Mouse (Mus musculus) right cerebral cortex, adult 2 months (tissue): ENCODE measurements around the gene Aars.
"Not testable (repeated sequence)": the region's sequence is repeated elsewhere in the genome, so short reads cannot be mapped to it uniquely, and the experiment has no call there.

Experiments used
- DNase-seq, 2 experiments: peaks; one replicate each; pipeline ENCODE4 v3.0.0; 2021 to 2022; ENCODE audit warnings: low spot score in 2 of 2

The Aars gene

GRCm38 (mm10) chr8:111032916-111033315, at the start of gene Aars:
TSS of gene Aars (plus strand) at chr8:111033144.
- no peak for DNase-seq

GRCm38 (mm10) chr8:110987805-110988744, 44.9 kb upstream of the Aars start:
- no peak for DNase-seq

- no peak for DNase-seq
Observed at GRCm38 (mm10) chr8:110990017-110990416, 42.9 kb upstream of the Aars start.

- DNase-seq: no peak
Observed at GRCm38 (mm10) chr8:110996641-110997430, 36.1 kb upstream of the Aars start.

GRCm38 (mm10) chr8:110997547-110998531, 35.1 kb upstream of the Aars start, which contains the start of gene Ddx19a:
TSS of gene Ddx19a (minus strand) at chr8:110997800.
- peak; percentile 92 to 93 for DNase-seq

- DNase-seq: not testable (repeated sequence)
Observed at GRCm38 (mm10) chr8:111010230-111010991, 22.5 kb upstream of the Aars start.

- not testable (repeated sequence) for DNase-seq
Observed at GRCm38 (mm10) chr8:111026609-111027008, 6.3 kb upstream of the Aars start.

- DNase-seq: peak; percentile 93 to 95
Observed at GRCm38 (mm10) chr8:111027391-111027937, 5.5 kb upstream of the Aars start.

GRCm38 (mm10) chr8:111029589-111029988, 3.4 kb upstream of the Aars start:
- no peak for DNase-seq

GRCm38 (mm10) chr8:111030045-111030444, 2.9 kb upstream of the Aars start:
- DNase-seq: no peak

- no peak for DNase-seq
Observed at GRCm38 (mm10) chr8:111031572-111031971, 1.4 kb upstream of the Aars start, which contains the start of gene Ddx19b. TSS of gene Ddx19b (minus strand) at chr8:111031751.

GRCm38 (mm10) chr8:111033482-111034215, 705 bp downstream of the Aars start:
- DNase-seq: peak; percentile 99 to 100

GRCm38 (mm10) chr8:111034276-111034675, 1.3 kb downstream of the Aars start:
- no peak for DNase-seq

GRCm38 (mm10) chr8:111036591-111036990, 3.6 kb downstream of the Aars start:
- DNase-seq: no peak

GRCm38 (mm10) chr8:111042546-111042945, 9.6 kb downstream of the Aars start:
- DNase-seq: no peak

GRCm38 (mm10) chr8:111044003-111044734, 11.2 kb downstream of the Aars start:
- DNase-seq: no peak

GRCm38 (mm10) chr8:111048694-111049093, 15.8 kb downstream of the Aars start:
- DNase-seq: no peak

- no peak for DNase-seq
Observed at GRCm38 (mm10) chr8:111049106-111049505, 16.2 kb downstream of the Aars start.
